Mouse (Mus musculus) thymus, postnatal 36 days (tissue): ENCODE measurements around the gene Faim.

Experiments
- DNase-seq, 2 experiments: peaks; one replicate each; pipeline ENCODE4 v3.0.0; 2022; ENCODE audit warnings: mixed read lengths in 2 of 2

Faim gene

DNA sequence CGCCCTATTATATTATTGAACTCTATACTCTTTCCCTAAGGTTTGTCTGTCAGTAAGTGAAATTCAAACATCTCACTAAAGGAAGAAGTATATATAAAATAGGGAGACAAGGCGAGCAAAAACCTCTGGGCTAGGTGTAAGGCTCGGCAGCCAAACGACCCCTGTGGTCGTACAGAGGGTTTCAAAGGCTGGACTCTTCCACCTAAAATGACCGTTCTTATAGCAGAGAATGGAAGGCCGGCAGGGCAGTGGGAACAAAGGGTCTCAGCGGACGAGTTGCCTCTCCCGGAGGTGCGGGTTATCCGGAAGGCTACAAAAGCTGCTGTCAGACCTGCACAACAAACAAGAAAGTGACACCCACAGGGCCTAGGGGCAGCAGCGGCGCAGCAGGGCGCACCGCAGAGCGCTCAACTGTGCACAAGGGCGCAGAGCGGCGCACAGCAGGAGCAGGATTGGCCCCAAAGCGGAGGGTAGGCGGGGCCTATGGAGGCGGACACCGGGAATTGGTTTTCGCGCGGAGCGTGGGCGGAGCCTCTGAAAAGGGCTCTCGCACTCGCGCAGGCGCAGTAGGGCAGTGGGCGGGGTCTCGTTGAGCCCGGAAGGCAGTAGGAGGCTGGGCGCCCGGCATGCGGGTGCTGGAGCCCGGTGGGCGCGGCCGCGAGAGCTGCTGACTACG is at the start of gene Faim:
Gene Faim (plus strand): TSS at position 574 of the 676 bp plus-strand sequence.
- peak; percentile 100 for DNase-seq

GRCm38 (mm10) chr9:98939290-98939689 is 46.9 kb upstream of the Faim start:
- DNase-seq: no peak

DNA sequence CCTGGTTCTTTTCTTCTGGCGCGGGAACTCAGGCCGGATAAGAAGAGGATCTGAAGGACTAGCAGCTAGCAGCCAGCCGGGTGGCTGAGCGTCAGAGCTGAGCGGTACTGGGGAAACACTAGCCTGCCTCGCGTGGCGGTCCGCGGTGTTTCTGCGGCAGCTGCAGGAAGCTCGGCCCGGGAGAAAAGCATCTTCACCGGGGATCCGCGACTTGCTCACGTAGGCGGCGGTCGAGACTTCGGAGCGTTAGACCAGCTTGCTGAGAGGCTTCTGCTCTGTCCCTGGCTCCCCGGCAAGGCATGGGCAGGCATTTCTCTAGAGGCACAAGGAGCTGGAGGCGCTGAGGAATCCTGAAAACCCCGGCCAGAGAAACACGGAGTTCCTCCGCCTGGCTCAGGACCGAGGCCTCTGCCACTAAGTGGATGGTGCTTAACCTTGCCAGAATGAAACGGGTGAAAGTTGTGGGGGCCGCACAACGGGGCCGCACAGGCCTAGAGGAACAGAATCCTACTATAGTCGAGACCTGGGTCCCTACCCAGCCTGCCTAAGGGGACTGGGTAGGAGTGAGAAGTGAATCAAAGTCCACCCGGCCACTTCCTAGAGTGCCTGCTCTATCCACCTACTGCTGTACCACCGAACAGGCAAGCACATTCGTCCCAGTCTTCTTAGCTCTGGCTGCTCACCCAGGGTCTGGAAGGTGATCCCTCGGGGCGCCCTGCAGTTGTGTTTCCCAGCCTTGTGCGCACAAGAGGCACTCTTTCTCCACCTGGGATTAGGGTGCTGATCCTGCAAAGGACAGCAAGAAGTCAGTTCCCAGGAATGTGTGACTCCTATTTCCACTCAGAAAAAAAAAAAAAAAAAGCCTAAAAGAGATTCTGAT is 33.8 kb upstream of the Faim start:
- DNase-seq: no peak

DNA sequence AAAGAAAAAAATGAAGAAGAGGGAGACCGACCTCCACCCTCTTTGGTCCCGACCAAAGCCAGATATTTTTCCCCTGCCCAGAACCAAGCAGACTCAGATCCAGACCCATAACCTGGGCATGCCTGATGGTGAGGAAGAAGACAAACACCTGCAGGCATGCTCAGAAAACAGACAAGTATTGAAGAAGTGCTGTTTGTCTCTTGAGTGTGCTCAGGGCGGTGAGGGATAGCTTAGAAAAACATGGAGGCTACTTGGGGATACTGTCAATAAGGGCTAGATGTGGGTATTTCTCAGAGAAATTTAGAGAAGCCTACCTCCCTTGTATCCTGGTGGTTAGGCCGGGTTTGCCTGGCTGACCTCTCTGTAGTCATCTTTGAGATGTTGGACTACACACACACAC is 32.9 kb upstream of the Faim start:
- no peak for DNase-seq

GRCm38 (mm10) chr9:98953830-98954229 is 32.3 kb upstream of the Faim start:
- no peak for DNase-seq

DNA sequence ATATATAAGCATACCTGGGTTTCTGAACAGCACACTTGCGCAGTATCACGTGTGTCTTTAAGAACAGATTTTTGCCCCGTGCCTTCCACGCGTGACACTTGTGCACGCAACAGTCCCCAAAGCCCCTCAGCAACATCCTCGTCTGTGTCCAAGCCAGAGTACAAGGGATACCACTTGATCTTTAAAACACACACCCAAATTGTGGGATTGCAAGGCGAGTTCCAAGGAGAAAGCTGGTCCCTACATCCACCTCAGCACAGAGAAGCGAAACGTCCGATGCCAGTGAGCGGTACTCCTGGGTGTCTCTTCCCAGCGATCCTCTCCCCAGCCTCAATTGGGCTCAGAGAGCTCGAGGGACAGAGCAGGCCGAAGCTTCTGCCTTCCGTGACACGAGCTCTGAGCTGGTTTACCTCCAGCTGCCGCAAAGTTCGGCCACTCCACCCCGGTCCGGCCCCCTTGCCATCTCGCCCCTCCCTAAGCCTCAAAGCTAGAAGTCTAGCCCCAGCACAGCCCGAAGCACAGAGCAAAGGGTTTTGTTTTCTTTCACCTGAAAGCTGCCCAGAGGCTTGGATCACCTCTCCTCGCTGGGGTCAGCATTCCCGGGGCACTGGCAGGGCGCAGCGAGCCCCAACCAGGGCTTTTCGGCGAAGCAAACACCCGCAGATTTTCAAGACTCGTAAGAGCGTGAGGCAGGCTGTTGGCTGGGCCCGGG is 31.6 kb upstream of the Faim start:
- no peak for DNase-seq

GRCm38 (mm10) chr9:98955103-98955715 is 31.0 kb upstream of the Faim start, which contains the start of gene Foxl2:
TSS of gene Foxl2 (plus strand) at chr9:98955288.
- no peak for DNase-seq

- DNase-seq: no peak
Observed at GRCm38 (mm10) chr9:98955716-98956224, 30.4 kb upstream of the Faim start.

DNA sequence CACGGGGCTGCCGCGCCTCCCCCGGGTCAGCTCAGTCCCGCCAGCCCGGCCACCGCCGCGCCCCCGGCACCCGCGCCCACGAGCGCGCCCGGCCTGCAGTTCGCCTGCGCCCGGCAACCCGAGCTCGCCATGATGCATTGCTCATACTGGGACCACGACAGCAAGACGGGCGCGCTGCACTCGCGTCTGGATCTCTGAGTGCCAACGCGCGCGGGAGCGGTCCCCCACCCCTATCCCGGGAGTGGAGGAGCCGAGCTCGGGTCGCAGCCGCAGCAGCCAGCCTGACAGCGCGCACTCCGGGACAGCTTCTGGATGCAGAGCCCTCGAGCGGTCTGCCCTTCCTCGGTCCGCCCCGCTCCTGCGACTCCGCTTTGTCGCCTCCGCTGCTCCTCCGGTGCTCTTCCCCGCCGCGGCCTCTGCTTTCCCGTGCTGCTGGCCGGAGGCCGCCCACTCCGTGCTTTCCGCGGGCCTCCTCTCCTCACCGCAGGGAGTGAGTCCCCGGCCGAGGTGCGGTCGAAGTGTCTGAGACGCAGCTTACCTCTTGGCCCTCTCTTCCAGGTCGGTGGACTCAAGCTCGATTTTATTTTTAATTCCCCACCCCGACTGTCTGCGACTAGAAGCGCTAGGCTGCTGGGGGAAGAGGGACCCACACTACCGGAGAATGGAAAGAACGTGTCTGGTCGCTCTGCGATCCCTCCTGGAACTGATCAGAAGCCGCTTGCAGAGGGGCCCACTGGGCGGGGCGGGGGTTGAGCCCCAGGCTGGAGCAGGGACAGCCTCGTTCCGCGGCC is 29.4 kb upstream of the Faim start:
- no peak for DNase-seq

GRCm38 (mm10) chr9:98957751-98958351 is 28.3 kb upstream of the Faim start:
- no peak for DNase-seq

- DNase-seq: no peak
Observed at GRCm38 (mm10) chr9:98958628-98959027, 27.5 kb upstream of the Faim start.

DNA sequence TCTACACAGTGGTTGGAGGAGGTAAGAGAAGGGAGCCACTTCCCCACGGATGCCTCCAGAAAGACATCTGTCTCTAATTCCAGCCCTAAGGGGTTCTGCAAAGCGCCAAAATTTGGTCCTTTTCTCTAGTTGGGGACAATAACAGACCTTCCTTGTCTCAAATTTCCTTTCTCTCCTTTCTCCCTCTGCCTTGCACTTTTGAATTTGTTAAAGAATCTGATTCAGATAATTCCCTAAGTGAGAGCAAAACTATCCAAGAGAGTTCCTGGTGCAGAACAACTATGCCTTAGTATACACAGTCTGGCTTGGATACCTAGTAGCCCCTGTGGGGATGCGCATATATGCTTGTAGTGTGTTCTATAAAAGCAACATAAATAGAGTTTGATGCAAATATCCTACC is 26.3 kb upstream of the Faim start:
- no peak for DNase-seq

DNA sequence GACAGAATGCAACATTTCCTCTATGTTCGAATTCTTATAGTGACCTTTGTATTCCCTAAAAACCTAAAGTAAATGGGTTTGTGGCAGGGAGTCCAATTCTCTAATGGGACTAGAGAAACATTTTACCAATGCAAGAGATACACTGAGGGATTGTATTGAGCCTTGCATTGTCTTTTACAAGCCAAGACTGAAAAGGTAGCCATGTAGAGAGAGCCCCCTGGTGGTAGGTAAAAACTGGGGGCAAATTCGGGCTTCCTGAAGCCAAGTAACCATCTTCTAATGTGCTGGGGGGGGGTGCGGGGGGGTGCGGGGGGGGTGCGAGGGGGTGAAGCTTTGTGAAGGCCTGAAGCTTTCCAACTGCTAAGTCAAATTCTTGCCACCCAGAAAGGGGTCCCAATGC is 25.8 kb upstream of the Faim start:
- no peak for DNase-seq

GRCm38 (mm10) chr9:98961591-98962477 is 24.3 kb upstream of the Faim start:
- DNase-seq: no peak

DNA sequence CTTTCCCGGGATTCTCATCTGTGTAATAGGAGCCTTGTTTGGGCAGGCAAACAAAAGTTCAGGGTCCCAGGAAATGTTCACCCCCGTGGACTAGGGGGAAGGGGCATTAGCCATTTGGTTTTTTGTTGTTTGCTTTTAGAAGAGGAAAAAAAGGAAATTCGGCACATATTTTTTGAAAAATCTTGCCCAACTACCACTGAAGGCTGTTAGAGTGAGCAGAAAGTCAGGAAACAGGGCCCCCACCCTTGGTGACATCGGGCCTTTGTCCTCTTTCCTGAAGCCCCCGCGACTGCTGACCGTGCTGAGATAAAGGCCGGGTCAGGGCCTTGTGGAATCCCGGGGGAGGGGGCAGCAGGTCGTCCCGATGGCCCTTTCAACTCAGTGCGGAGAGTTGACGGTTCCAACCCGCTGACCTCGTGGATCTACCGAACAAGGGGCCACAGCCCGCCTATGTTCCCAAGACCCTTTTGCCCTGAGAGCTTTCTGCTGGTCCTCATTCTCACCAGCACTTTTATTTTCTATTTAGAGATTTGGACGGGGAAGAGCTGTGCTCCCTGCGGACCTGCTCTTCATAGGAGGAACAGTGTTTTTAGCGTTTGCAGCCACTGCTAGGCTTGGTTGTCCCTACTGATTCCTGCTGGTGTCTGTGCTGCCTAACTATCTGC is 23.6 kb upstream of the Faim start:
- DNase-seq: no peak

DNA sequence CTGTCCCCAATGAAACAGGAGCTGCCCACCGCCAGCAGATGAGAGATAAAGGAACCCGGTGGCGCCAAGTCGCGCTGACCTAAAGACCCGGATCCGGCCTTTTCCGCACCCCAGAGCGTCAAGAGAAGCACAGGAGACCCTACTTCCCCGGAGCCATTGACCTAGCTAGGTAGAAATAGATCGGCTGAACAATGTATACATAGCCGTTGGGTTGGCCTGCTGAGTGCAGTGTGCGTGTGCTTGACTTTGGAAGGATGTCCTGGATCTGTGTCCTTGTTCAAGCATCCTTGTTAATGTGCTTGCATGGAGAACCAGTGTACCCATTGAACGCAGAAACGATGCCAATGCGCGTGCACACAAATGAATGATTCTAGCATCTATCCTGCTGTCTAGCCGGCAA is 22.5 kb upstream of the Faim start:
- DNase-seq: no peak

DNA sequence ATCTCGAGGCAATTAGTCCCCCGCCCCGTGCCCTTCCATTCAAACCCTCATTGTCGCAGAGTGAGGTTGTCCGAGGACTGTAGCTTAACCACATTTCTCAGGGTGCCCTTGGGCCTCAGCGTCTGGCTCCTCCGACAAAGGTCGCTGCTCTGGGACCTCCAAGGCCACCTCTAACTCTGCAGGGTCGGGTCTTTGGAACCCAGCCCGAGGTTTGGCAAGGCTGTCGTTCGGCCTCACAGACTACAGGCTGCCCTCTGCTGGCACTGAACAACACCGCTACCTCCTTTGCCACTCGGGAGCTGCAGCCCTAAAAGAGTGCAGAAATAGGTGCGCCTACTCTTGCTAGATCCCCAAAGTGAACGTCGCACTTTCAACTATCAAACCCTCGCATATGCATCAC is 21.1 kb upstream of the Faim start:
- DNase-seq: peak in 1 of 2 experiments; percentile 20

DNA sequence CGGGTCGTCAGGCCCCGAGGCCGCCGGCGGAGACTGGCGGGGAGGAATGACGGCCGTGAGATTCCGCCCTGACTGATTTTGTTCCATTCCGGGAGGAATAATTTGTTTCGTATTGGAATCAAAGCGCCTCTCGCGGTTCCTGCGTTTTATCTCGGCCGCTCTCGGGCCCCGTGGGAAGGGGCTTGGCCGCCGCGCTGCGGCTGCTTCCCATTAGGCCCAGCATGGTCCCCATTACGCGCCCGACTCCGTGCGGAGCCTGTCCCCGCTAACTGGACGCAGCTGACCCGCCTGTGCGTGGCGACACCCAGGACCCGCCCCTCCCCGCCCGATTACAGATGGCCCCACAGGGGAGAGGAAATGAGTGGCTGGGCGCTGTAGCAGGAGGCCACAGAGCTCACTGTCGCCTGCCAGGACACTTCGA is 13.1 kb upstream of the Faim start:
- no peak for DNase-seq

- DNase-seq: no peak
Observed at GRCm38 (mm10) chr9:98973561-98973960, 12.6 kb upstream of the Faim start.

GRCm38 (mm10) chr9:98974898-98975297 is 11.3 kb upstream of the Faim start:
- no peak for DNase-seq
